Mouse (Mus musculus) cerebellum, adult 2 months (tissue): ENCODE results near the gene Kcnma1.

Experiments
- CTCF ChIP-seq: fragments of 200-500 bp; IDR thresholded peaks from 2 replicates; pipeline ENCODE4 v1.5.1; 2011; ENCODE audit warnings: low read depth, mild to moderate bottlenecking, control low read depth, low read length, moderate library complexity, borderline replicate concordance; ENCODE audit not compliant: insufficient read depth
- POLR2A ChIP-seq: fragments of 200-500 bp; IDR thresholded peaks from 2 replicates; pipeline ENCODE4 v1.6.1; 2011; ENCODE audit warnings: low read length, control low read depth, borderline replicate concordance; ENCODE audit not compliant: insufficient read depth

DNA sequence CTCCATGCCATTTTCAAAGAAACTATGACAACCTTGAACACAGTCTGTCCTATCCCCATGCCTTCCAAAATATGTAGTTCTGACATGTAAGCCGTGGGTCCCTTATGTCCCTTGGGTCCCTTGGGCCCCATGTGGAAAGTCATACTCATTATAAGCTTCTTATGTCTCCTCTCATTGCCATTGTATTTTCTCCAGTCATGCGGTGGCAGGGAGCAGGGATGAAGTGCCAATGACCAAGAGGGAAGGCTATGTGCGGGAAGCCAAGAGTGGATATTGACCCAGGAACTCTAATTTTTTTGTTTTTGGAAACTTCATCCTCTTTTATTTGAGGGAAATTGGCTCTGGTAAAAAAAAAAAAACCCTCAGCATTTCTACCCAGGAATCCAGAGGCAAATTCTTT, 517.5 kb downstream of the Kcnma1 start:
- TF ChIP-seq CTCF (no peak), POLR2A (no peak)
